Mouse (Mus musculus) lung, postnatal 4 days (tissue): ENCODE results near the gene Gm10230.
"Not testable (repeated sequence)": the region's sequence is repeated elsewhere in the genome, so short reads cannot be mapped to it uniquely, and the experiment has no call there.

Experiments used
- DNase-seq, 2 experiments: peaks; one replicate each; pipeline ENCODE4 v3.0.0; 2021

The Gm10230 gene

DNA sequence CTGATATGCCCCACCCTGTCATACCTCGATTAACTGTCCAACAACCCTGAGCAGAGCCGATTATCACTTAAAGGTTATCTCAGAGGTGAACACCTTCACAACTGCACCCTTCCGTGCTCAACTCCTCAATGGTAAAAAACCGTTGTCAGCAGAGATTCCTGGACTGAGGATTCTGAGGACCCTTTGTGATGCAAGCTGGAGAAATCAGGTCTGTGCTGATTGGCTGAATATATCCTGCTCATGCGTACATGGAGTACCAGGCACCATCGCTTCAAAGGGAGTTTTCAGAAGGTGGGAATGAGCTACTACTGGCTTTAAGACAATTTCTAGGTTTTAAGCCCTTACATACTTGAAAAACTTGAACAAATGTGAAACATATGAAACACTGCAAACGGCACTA lies at the start of gene Gm10230:
Gene Gm10230, minus strand, starts transcription at position 101 of the 400 bp plus-strand sequence.
- not testable (repeated sequence) for DNase-seq
